Mouse (Mus musculus) fat pad, adult 2 months (tissue): Measurements from ENCODE around the gene Ltbp4.

Experiments used
- DNase-seq: peaks from one replicate; pipeline ENCODE4 v3.0.0-alpha.2; 2011; ENCODE audit warnings: low read depth, low spot score; ENCODE audit errors: extremely low read depth

Gene Ltbp4

DNA sequence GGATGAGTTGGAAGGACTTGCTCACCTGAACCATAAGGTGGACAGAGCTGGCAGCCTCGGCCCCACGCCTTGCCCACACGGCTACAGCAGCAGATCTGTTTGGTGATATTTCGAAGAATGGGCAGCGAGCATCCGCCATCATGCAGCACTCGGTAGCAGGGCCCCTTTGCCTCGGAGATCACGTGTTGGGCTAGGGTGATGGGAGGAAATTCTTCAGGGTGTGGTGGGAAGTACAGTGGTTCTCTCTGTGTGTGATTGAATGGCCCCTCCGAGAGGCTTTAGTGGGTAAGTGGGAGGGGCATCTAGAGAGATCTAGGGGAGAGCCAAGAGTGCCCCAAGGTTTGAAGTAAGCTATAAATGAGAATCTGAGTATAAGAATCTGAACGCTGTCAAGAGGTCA is 9.3 kb downstream of the Ltbp4 start:
- no peak for DNase-seq

GRCm38 (mm10) chr7:27327500-27327899 is 10.0 kb downstream of the Ltbp4 start:
- DNase-seq, result no peak

- DNase-seq, result no peak
Measured at GRCm38 (mm10) chr7:27326101-27326880, 11.2 kb downstream of the Ltbp4 start.

DNA sequence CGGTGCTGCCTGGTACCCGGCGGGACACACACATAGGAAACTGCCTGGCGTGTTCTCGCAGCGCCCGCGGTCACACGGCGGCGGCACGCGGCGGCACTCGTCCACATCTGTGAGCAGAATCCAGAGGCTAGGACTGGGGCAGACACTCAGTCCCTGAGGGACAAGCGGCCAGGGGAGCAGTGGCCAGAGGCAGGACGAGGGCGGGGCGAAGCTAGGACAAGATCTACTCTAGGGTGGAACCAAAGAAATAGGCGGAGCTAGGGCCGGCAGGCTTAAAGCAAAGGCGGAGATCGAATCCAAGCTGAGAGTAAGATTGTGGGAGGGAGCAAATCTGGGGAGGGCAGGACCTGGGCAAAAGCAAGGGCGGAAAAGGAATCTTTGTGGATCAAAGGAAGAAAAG is 11.8 kb downstream of the Ltbp4 start:
- DNase-seq, result no peak

DNA sequence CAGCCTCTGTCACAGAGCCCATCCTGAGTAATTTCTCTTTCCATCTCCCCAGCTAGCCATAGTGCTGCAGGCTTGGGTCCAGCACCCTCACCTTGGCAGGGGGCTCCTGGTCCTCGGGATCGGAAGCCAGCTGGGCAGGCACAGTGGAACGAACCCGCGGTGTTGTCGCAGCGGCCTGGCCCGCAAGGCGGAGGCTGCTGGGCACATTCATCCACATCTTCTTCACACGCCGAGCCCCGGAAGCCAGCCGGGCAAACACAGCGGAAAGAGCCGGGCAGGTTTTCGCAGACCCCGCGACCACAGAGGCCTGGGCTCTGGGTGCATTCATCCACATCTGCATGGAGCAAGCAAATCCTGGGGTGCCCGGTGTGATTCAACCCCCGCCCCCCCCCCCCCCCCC is 12.6 kb downstream of the Ltbp4 start:
- no peak for DNase-seq

DNA sequence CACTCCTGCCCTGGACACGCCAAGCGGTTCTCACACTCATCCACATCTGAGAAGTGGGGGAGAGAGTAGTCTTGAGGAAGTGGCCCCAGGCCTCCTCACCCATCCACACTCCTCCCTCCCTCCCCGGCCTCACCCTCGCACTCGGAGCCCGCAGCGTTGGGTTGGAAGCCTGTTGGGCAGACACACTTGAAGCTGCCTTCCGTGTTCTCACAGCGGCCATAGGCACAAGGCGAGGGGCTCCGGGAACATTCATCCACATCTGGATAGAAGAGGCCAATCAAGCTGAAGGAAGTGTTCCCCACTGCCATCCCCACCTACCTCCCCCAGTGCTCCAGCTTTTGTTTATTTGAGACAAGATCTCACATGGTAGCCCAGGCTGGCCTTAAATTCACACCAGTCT is 13.3 kb downstream of the Ltbp4 start:
- DNase-seq, result no peak

GRCm38 (mm10) chr7:27323001-27323400 is 14.5 kb downstream of the Ltbp4 start:
- no peak for DNase-seq

GRCm38 (mm10) chr7:27322291-27322690 is 15.2 kb downstream of the Ltbp4 start:
- no peak for DNase-seq

DNA sequence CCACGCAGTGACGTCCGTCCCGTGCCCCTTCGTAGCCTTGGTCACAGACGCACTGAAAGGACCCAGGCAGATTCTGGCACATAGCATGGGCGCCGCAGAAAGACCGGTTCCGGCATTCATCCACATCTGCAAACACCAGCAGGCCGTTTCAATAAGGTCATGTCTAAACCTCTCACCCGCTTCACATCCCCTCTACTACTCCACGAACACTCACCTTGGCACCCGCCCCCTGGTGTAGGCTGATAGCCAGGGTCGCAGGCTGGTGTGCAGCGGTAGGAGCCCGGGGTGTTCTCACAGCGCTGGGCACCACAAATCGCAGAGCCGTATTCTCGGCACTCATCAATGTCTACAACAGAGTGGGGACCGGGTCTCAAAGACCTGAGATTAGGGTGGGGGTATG is 18.1 kb downstream of the Ltbp4 start:
- DNase-seq, result no peak

- DNase-seq, result no peak
Measured at GRCm38 (mm10) chr7:27315958-27316357, 21.5 kb downstream of the Ltbp4 start.

DNA sequence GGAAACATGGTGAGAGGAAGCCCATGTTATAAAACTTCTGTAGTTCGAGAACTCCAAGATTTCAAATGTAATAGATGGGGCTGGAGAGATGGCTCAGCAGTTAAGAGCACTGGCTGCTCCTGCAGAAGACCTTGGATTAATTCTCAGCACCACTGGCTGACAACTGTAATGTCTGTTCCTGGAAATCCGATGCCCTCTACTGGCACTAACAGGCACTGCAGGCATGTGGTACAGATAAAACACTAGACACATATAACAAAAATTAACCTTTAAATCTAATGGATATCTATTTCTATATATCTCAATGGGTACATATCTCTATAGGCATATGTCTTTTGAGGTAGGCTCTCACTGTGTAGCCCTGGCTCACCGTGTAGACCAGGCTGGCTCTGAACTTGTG is 23.1 kb downstream of the Ltbp4 start:
- no peak for DNase-seq

DNA sequence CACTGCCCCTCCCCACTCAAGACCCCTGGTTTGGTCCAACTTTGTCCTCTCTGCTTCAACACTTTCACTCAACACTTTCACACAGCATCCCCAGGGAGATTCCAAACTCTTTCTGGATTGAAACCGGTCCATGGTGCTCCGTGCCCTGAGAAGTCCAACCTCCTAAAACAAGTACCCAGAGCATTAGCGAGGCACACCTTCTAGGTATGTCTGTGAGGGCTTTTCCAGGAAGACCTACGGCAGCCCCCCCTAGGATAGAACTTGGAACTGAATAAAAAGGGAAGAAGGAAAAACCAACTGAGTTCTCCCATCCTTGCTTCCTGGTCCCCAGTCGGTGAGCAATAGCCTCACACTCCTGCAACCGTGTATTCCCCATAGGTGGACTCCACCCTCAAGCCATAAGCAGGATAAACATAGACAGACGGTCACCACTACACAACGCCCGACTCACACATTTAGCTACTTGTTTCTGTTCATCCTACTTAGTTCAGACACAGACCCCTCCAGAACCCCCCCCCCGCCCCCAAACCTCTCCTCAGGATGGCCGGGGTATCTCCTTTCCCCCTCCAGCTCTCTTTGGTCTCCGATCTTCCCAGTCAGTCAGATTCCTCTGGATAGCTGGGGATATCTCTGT is 25.7 kb downstream of the Ltbp4 start:
- DNase-seq, result no peak

DNA sequence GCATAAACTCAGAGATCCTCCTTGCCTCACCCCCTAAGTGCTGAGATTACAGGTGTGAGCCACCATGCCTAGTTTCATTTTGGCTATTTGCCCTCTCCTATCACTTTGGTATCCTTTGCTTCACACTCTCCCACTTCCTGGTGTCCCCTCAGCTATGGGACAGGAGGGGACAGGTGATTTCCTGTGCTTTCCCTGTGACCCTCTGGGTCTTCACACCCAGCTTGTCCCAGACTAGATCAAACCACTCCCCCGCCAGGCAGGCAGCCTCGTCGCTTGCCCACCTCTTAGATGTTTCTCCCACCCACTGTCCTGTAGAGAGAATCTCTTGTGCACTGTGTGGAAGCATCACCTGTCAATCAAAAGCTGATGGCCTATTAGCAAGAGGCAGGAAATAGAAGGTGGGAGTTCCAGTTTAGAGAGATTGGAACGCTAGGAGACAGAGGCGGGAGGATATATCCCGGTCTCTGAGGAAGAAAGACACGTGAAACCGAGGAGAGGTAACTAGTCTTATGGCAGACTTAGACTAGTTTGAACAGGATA is 26.4 kb downstream of the Ltbp4 start:
- DNase-seq, result no peak

GRCm38 (mm10) chr7:27310306-27310705 is 27.2 kb downstream of the Ltbp4 start:
- DNase-seq, result no peak

DNA sequence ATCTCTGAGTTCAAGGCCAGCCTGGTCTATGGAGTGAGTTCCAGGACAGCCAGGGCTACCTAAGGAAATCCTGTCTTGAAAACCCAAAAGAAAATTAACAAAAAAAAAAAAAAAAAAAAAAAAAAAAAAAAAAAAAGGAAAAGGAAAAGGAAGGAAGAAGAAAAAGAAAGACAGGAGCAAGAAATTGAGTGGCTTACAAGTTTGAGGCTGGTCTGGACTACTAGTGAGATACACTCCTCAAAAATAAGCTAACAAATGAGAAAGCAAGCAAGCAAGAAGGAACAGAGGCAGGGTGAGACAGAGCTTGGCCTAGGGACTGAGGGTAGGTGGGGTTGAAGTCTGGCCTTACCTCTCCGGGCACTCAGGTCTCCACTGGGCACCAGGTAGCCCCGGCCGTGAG is 27.7 kb downstream of the Ltbp4 start:
- no peak for DNase-seq

- no peak for DNase-seq
Measured at GRCm38 (mm10) chr7:27308821-27309549, 28.5 kb downstream of the Ltbp4 start.

DNA sequence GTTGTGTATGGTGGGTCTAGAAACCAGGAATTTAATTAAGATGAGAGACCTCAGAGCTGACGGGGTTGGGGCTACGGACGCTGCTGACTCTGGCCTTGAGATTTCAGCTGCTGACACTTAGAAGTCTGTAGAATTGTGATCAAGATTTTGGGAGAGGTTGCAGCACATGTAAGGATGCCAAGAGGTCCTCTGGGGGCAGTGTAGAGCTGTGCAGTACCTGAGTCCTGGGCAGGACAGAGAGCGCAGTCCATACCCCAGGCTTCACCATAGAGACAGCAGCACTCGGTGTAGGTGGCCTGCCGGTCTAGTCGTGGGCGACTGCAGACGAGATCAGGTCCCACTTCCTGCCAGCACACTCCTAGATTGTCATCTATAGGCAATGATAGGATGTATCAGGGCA is 29.9 kb downstream of the Ltbp4 start:
- no peak for DNase-seq

- no peak for DNase-seq
Measured at GRCm38 (mm10) chr7:27306161-27307160, 31.0 kb downstream of the Ltbp4 start.

DNA sequence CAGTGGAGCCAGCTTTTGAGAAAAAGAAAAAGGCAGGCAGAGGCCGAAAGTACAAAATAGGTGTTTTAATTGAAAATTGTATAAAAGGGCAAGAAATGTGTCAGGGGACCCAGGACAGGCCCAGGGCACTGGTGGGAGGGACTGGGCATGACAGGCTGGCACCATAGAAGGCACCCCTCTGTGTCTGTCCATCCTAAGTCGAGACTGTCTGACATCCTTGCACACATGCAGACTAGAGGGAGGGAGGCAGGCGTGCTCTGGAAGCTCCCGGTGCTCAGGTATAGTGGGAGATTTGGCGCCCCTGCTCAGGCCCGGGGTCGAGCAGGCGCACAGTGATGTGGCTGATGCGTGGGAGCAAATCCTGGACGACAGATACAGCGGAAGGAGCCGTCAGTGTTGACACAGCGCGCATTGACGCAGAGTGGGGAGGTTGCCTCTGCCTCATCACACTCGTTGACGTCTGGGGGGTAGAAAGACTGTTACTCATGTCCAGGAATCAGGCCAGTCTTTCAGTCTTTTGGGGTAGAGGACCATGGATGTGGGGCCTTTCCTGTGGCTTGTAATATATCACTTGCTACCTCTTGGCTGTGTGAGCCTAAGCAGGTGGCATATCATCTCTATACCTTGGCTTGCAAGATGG is 32.3 kb downstream of the Ltbp4 start:
- no peak for DNase-seq

- peak; percentile 51 for DNase-seq
Measured at GRCm38 (mm10) chr7:27302172-27302571, 35.3 kb downstream of the Ltbp4 start.
